Mouse (Mus musculus): ENCODE results near the gene Eif4e2. TPM values are rescaled to one million over a fixed set of nuclear protein-coding genes. Genes with fewer than 3 reads are reported as not detected.

The Eif4e2 gene
- polyA plus RNA-seq, 1 experiment from 2014 or later: 101 TPM

- Histone ChIP-seq H3K36me3 (ENCODE audit: control insufficient read depth, insufficient read depth, low read length) (no peaks in the 10 kb centered on the region), H3K9ac (ENCODE audit: low read length) (no peak overlapping the region)
- WGBS: 68% methylated on average over 6 of the region's 6 CpGs
These were observed 68.7 kb downstream of the Eif4e2 start for GRCm38 (mm10) chr1:87282413-87282788.

DNA sequence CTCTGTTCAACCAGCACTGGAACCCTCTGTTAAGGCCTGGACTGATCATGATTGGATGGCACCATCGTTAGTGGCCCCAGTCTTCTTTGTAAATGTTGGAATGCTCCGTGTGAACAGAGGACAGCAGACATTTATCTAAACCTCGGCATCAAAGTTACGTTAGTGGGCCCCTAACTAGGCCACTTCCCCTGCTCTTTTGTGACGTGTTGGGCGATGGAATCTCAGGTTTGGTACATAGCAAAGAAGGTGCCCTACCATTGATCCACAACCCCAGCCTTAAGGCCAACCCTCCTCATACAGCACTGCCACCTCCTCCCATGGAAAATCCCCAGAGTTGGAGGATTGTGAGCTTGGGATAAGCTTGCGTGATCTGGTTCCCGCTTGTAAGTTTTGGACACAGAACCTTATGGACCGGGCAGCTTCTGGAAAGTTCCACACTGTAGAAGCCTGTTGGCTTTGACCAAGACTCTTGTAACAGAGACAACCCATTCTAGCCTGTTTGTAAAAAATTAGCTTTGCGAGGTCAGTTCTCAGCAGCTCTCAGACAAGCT, 69.8 kb downstream of the Eif4e2 start:
- H3K4me2 ChIP-seq (ENCODE audit: low read length): no peak overlapping the region
- no peaks in the 10 kb centered on the region for H3K9me3 ChIP-seq (ENCODE audit: control insufficient read depth, low read length)
- WGBS: 77% methylated on average over 10 of the region's 10 CpGs
- peaks cover 0 to 4% of the 10 kb centered on the region in 2 experiments; a peak in 1 of 4 replicates for H3K4me1 ChIP-seq (ENCODE audit: control insufficient read depth in 2 of 2, insufficient read depth in 2 of 2, low read length in 2 of 2)
- H3K27me3 ChIP-seq (ENCODE audit: control insufficient read depth, insufficient read depth, low read length): no peaks in the 10 kb centered on the region
- no peaks in the 10 kb centered on the region for H3K36me3 ChIP-seq (ENCODE audit: control insufficient read depth, insufficient read depth, low read length)
- no peak overlapping the region for H3K4me3 ChIP-seq (ENCODE audit: control insufficient read depth in 1 of 2, insufficient read depth in 1 of 2, low read depth in 1 of 2, low read length in 2 of 2)
- no peak for ATAC-seq (ENCODE audit: insufficient number of reproducible peaks, insufficient read depth, low FRiP score, low read depth)
- H3K27ac ChIP-seq (replicated peaks in 1 of 2; ENCODE audit: control insufficient read depth in 1 of 2, insufficient read depth in 1 of 2, low read depth in 2 of 2, low read length in 2 of 2): no peak overlapping the region
- H3K9ac ChIP-seq (ENCODE audit: low read length): no peak overlapping the region

More at GRCm38 (mm10) chr1:87282413-87282788, 68.7 kb downstream of the Eif4e2 start:
- Histone ChIP-seq H3K4me2 (ENCODE audit: low read length) (no peak overlapping the region), H3K27me3 (ENCODE audit: control insufficient read depth, insufficient read depth, low read length) (no peaks in the 10 kb centered on the region), H3K4me3 (ENCODE audit: control insufficient read depth in 1 of 2, insufficient read depth in 1 of 2, low read depth in 1 of 2, low read length in 2 of 2) (no peak overlapping the region), H3K9me3 (ENCODE audit: control insufficient read depth, low read length) (no peaks in the 10 kb centered on the region), H3K4me1 (ENCODE audit: control insufficient read depth in 2 of 2, insufficient read depth in 2 of 2, low read length in 2 of 2) (peaks cover 0 to 4% of the 10 kb centered on the region in 2 experiments; a peak in 1 of 4 replicates), H3K27ac (replicated peaks in 1 of 2; ENCODE audit: control insufficient read depth in 1 of 2, insufficient read depth in 1 of 2, low read depth in 2 of 2, low read length in 2 of 2) (no peak overlapping the region)
- ATAC-seq (ENCODE audit: insufficient number of reproducible peaks, insufficient read depth, low FRiP score, low read depth): no peak

- WGBS: 73% methylated on average over 2 of the region's 2 CpGs
- no peak overlapping the region for H3K27ac ChIP-seq (replicated peaks in 1 of 2; ENCODE audit: control insufficient read depth in 1 of 2, insufficient read depth in 1 of 2, low read depth in 2 of 2, low read length in 2 of 2)
- no peak for ATAC-seq (ENCODE audit: insufficient number of reproducible peaks, insufficient read depth, low FRiP score, low read depth)
These were observed 73.4 kb downstream of the Eif4e2 start for GRCm38 (mm10) chr1:87287105-87287504.

More at GRCm38 (mm10) chr1:87287105-87287504, 73.4 kb downstream of the Eif4e2 start:
- Histone ChIP-seq H3K27me3 (ENCODE audit: control insufficient read depth, insufficient read depth, low read length) (no peaks in the 10 kb centered on the region), H3K9ac (ENCODE audit: low read length) (no peak overlapping the region), H3K4me2 (ENCODE audit: low read length) (no peak overlapping the region), H3K4me3 (ENCODE audit: control insufficient read depth in 1 of 2, insufficient read depth in 1 of 2, low read depth in 1 of 2, low read length in 2 of 2) (no peak overlapping the region), H3K9me3 (ENCODE audit: control insufficient read depth, low read length) (no peaks in the 10 kb centered on the region), H3K36me3 (ENCODE audit: control insufficient read depth, insufficient read depth, low read length) (no peaks in the 10 kb centered on the region), H3K4me1 (ENCODE audit: control insufficient read depth in 2 of 2, insufficient read depth in 2 of 2, low read length in 2 of 2) (no peaks in the 10 kb centered on the region)

Other genes starting within 250 kb of the Eif4e2 start
- not detected in 2 replicates for gene Alppl2, start 124.0 kb upstream of the Eif4e2 start, polyA plus RNA-seq (2014; fragmentation: Nextera tagmentation; extraction: Ambion mirVana)
- not detected in 2 replicates for gene Alpi, start 112.3 kb upstream of the Eif4e2 start, polyA plus RNA-seq (2014; fragmentation: Nextera tagmentation; extraction: Ambion mirVana)
- not detected in 2 replicates for gene Akp3, start 88.9 kb upstream of the Eif4e2 start, polyA plus RNA-seq (2014; fragmentation: Nextera tagmentation; extraction: Ambion mirVana)
- 0.08 and 1.7 TPM in 2 replicates for gene Ecel1, start 57.4 kb upstream of the Eif4e2 start, polyA plus RNA-seq (2014; fragmentation: Nextera tagmentation; extraction: Ambion mirVana)
- 0.09 TPM in 1 of 2 replicates, not detected in the other for gene Prss56, start 30.6 kb upstream of the Eif4e2 start, polyA plus RNA-seq (2014; fragmentation: Nextera tagmentation; extraction: Ambion mirVana)
- 0.08 TPM in 1 of 2 replicates, not detected in the other for gene Chrnd, start 23.3 kb upstream of the Eif4e2 start, polyA plus RNA-seq (2014; fragmentation: Nextera tagmentation; extraction: Ambion mirVana)
- gene Chrng, start 9.3 kb upstream of the Eif4e2 start, polyA plus RNA-seq (2014; fragmentation: Nextera tagmentation; extraction: Ambion mirVana): 1.5 and 1.6 TPM in 2 replicates
- gene Efhd1, start 50.4 kb downstream of the Eif4e2 start, polyA plus RNA-seq (2014; fragmentation: Nextera tagmentation; extraction: Ambion mirVana): 0.11 TPM in 1 of 2 replicates, not detected in the other
- 29.3 and 30.4 TPM in 2 replicates for gene Gigyf2, start 113.1 kb downstream of the Eif4e2 start, polyA plus RNA-seq (2014; fragmentation: Nextera tagmentation; extraction: Ambion mirVana)
- 0.36 TPM in 1 of 2 replicates, not detected in the other for gene Kcnj13, start 180.8 kb downstream of the Eif4e2 start, polyA plus RNA-seq (2014; fragmentation: Nextera tagmentation; extraction: Ambion mirVana)